Mouse (Mus musculus): ENCODE measurements around the gene Camk2d.

The Camk2d gene

GRCm38 (mm10) chr3:126751377-126752098 lies 155.4 kb downstream of the Camk2d start:
- DNase-seq (ENCODE audit: low read depth), result peak; percentile 19

DNA sequence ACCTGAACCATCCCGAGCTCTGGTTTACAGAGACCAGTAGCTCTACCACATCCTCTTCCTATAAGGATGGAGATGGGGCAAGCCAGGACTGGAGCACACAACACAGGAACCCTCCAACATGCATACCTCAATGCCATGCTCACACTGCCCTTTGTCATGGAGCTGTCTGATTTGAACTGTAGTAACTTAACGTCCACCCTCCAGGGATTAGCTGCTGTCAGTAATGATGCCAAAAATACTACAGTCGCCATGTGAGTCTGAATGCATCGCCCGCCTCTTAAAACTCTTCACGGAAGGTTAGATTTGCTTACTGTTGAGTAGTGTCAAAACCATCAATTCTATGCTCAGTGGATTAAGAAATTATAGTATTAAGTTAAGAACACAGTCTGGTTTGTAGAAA lies 156.9 kb downstream of the Camk2d start:
- no peak for DNase-seq (ENCODE audit: low read depth)

DNA sequence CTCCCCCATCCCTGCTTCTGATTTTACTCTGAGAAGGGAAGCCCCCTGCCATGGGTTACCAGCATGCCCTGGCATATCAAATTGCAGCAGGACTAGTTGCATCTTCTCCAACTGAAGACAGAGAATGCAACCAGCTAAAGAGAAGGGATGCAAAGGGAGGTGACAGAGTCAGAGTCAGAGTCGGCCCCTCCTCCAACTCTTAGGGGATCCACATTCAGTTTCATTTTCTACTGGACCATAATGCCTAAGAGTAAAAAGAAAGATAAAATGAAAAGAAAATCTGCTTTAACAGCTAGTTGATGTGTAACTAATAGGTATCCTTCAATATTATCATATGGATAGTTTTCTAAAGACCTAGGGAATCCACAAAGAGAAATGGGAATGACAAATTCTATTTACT lies 162.3 kb downstream of the Camk2d start:
- DNase-seq (ENCODE audit: low read depth), result no peak

DNA sequence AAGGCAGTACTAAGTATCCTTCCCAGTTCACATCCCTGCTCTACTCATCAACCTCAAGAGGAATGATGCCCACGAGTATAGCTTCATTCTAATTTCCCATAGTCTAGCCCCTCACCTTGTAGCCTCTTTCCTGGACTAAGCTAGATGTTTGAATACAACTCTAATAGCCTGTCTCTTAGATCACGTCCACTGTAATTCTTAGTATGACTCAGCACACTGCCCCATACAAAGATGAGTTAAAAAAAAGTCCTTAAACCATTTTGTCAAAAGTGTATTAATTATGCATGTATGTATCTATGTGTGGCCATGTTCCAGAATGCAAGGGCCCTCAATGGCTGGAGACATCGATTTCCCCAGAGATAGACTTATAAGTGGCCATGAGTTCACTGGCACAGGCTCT lies 164.5 kb downstream of the Camk2d start:
- DNase-seq (ENCODE audit: low read depth), result no peak

DNA sequence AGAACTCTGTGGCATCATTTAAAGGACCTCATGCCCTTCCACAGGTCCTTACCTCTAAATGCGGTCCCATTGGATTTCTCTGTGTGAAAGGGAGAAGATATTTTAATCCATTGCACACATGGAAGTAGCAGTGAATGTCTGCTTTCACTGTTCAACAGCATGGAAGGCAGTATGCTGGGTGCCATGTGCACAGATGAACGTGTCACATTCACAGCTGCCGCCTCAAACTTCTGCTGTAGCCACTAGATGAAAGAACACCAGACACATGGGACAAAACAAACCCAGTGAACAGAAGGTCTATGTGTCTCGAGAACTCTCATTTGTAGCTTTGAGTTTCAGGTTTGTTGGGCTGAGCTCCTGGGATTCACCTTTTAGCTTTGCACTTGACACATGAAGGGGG lies 168.6 kb downstream of the Camk2d start:
- no peak for DNase-seq (ENCODE audit: low read depth)

GRCm38 (mm10) chr3:126770056-126770455 lies 174.0 kb downstream of the Camk2d start:
- no peak for DNase-seq (ENCODE audit: low read depth)

- no peak for DNase-seq (ENCODE audit: low read depth)
These were observed 174.9 kb downstream of the Camk2d start for GRCm38 (mm10) chr3:126771032-126771431.

GRCm38 (mm10) chr3:126771541-126771940 lies 175.4 kb downstream of the Camk2d start:
- DNase-seq (ENCODE audit: low read depth), result peak; percentile 60

DNA sequence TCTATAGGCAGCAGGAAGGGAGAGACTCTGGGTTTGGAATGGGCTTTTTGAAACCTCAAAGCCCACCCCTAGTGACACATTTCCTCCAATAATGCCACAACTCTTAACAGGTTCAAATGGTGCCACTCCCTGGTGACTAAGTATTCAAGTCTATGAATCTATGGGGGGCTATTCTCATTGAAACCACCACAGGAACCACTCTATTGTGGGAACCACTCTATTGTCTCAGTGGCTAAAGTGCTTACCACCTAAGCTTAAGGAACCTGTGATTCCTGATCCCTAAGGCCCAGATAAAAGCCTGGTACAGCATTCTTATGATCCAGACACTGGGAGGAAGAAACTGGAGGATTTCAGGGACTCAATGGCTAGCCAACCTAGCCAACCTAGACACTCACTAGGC lies 179.9 kb downstream of the Camk2d start:
- no peak for DNase-seq (ENCODE audit: low read depth)

GRCm38 (mm10) chr3:126777101-126777500 lies 181.0 kb downstream of the Camk2d start:
- DNase-seq (ENCODE audit: low read depth), result no peak

DNA sequence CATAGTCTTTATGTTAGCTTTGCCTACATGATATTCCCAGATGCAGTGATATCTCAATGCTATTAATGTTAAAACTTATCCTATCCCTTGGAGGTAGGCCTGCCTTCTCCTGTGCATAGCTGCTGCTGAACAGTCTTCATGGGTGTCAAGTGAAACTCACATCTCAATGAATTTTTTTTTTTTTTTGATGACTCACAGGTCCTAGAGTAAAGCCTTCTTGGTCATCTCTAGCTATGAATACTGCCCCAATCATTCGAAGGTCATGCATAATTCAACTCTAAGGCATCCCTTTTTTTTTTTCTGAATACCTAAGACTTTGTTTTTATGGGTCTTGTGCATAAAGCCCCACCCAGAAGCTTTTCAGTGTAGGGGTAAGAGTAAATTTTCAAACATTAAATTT lies 181.8 kb downstream of the Camk2d start:
- no peak for DNase-seq (ENCODE audit: low read depth)

GRCm38 (mm10) chr3:126780014-126780615 lies 184.0 kb downstream of the Camk2d start:
- no peak for DNase-seq (ENCODE audit: low read depth)

DNA sequence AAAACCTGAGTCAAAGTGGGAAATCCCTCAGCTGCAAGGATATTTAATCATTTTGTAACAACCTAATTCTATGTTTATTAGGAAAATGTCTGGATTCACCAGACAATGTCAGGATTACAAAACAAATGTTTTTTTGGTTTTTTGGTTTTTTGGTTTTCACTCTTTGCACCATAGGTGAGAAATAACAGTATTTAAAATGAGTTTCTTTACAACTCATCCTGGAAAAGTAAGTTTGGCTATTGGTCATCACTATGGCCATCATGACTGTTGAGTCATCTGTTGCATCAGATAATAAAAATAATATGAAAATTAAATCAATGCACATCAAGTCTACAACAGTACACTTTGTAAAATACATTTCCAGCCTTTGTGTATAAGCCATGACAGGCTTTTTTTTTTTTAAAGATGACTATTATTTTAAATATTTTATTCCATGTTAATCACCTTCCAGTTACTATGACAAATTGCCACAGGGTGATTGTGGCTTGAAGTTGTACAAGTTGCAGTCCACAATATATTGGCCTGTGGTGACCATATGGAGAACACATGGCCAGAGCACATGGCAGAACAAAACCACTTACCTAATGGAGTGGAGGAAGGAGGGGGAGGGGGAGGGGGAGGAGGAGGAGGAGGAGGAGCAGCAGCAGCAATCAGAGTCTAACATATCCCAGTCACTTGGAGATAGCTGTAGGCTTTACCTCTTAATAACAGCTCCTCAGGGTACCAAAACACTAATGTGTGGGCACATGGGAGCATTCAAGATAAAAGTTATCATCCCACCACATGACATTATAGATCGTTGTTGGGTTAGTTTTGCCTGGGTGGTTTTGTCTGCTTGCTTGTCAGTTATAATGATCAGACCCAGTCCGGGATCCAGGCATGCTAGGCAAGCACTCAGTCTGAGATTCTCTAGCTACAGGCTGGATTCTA lies 197.2 kb downstream of the Camk2d start:
- no peak for DNase-seq (ENCODE audit: low read depth)

DNA sequence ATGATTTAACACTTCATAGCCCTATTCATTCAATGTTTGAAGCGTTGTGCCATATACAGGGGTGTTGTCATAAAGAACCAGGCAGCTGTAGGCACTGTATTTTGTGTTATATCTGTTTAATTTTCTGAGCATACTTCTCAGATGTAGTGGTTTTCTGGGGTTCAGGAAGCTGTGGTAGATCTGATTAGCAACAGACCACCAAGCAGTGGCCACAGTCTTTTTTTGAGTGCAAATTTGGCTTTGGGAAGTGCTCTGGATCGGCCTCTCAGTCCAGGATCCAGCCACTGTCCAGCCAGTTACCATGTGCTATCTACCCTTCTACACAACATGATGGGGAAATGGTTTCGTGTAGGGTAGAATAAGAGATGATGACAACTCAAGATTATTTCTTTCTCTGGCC lies 199.8 kb downstream of the Camk2d start:
- DNase-seq (ENCODE audit: low read depth), result no peak

DNA sequence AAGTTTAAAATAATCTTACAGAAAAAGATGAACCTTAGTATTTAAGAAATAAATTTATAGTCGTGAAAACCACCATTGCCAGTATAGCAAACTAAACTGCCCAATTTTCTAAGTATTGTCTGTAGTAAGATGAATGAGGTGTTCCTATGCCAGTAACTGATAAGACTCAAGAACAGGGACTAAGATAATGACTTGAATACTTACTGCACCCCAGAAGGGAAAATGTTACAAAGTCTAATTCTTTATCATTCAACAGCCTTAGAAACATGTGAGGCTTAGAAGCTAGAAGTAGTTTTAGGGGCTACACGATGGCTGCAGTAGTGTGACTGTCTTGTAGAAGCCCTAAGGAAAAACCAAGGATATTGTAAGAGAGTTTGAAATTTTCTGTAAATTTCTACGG lies 200.9 kb downstream of the Camk2d start:
- DNase-seq (ENCODE audit: low read depth), result no peak

DNA sequence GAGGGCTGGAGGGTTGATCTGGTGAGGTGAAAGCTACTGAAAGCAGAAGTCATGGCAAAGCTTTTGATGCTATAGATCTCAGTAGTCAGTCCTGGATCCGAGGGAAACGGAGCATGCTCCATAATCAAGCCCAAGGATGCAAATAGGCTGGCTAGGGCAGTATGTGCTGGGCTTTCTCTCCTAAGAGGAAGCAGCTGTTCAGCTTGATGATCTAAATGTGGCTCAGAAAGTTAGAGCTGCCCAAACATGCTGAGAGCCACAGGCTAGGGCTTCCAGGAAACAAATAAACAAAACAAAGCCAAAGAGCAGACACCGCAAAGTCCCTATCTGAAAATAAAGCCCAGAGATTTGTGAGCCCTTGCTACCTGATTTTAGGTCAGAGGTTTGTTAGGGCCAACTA lies 201.7 kb downstream of the Camk2d start:
- DNase-seq (ENCODE audit: low read depth), result no peak

- no peak for DNase-seq (ENCODE audit: low read depth)
These were observed 206.9 kb downstream of the Camk2d start for GRCm38 (mm10) chr3:126802988-126803387.

GRCm38 (mm10) chr3:126804968-126805367 lies 208.9 kb downstream of the Camk2d start:
- DNase-seq (ENCODE audit: low read depth), result no peak

DNA sequence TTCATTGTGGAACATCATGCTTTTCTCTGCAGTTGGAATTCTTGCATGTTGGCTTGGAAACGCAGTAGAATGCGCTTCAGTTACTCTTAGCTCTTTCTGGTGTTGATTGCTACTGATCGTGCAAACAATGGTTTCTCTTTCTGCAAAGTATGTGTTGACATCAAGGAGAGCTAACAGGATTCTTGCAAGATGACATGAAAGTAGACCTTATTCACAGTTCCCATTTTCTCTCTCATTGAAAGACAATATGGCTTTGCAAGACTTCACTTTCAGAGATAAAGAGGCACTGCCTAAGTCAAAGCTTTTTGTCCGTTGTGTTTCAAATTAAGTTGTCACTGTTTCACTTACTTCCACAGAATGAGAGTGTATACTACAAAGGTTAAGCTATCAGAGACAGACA lies 210.0 kb downstream of the Camk2d start:
- no peak for DNase-seq (ENCODE audit: low read depth)

DNA sequence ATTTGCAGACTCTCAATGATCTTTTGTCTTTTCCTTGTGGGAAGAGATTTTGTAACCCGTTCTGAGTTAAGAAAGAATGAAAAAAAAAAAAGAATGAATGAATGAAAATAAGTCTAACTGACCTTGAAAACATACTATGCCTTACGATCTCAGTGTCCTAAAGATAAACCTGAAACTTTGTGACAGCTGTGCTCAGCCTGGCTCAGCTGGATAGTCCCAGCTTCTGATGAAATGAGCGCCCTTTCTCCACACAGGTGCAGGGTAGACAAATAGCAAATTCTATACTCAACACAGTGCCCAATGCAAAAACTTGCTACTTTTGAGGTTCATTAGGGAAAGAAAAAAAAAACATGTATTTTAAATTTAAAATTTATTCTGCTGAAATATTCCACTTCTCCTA lies 213.8 kb downstream of the Camk2d start:
- no peak for DNase-seq (ENCODE audit: low read depth)

GRCm38 (mm10) chr3:126810372-126811090 lies 214.4 kb downstream of the Camk2d start:
- no peak for DNase-seq (ENCODE audit: low read depth)

GRCm38 (mm10) chr3:126811646-126812045 lies 215.5 kb downstream of the Camk2d start:
- DNase-seq (ENCODE audit: low read depth), result no peak

Measured in c-Kit-positive CD71-negative TER-119-negative erythroid progenitor cells, embryonic 14.5 days (primary cell).